Mouse (Mus musculus): ENCODE data around the gene Vps33b.

- TF ChIP-seq CTCF (IDR thresholded peaks at IDR 0.05; ENCODE audit: borderline replicate concordance, insufficient read depth, low read depth, low read length): no peak
- TF ChIP-seq POLR2A (IDR thresholded peaks at IDR 0.05; ENCODE audit: borderline replicate concordance, insufficient read depth, low read length): peak; percentile 89
Observed at GRCm38 (mm10) chr7:80324043-80324815, 54.8 kb downstream of the Vps33b start, which contains the start of gene Rccd1.

Data from cerebellum, adult 2 months (tissue).